Mouse (Mus musculus) cerebellum, adult (tissue): ENCODE results near the gene Arhgap21.
A peak's percentile ranks its signal among the peaks of the same experiment; 100 is the strongest.
"Not testable (repeated sequence)": the region's sequence is repeated elsewhere in the genome, so short reads cannot be mapped to it uniquely, and the experiment has no call there.

ENCODE experiments used
- ATAC-seq: cut with Nextera tagmentation; 2 replicates; pipeline ENCODE4 v1.9.2; 2017; ENCODE audit warnings: mild to moderate bottlenecking, moderate library complexity, mixed read lengths; ENCODE audit not compliant: insufficient number of reproducible peaks, low FRiP score, low TSS enrichment

Gene Arhgap21

DNA sequence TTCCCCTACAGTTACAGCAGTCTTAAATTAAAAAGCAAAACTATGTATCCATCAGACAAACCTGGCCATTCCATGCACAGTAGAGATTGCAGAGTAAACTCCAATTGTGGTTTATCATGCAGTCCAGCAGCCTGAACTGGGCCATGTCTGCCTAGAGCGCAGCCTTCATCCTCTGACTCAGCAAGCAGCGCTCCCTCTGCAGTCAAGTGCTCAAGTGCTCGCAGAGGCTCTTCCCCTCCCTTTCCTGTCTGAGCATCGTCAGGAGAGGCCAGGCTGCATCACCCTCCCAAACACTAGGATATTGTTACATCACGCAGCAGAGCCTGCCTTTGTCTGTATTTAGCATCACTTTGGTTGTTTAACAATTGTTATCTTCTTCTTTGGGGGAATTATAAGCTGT is 25.5 kb downstream of the Arhgap21 start:
- peak; percentile 93 for ATAC-seq

DNA sequence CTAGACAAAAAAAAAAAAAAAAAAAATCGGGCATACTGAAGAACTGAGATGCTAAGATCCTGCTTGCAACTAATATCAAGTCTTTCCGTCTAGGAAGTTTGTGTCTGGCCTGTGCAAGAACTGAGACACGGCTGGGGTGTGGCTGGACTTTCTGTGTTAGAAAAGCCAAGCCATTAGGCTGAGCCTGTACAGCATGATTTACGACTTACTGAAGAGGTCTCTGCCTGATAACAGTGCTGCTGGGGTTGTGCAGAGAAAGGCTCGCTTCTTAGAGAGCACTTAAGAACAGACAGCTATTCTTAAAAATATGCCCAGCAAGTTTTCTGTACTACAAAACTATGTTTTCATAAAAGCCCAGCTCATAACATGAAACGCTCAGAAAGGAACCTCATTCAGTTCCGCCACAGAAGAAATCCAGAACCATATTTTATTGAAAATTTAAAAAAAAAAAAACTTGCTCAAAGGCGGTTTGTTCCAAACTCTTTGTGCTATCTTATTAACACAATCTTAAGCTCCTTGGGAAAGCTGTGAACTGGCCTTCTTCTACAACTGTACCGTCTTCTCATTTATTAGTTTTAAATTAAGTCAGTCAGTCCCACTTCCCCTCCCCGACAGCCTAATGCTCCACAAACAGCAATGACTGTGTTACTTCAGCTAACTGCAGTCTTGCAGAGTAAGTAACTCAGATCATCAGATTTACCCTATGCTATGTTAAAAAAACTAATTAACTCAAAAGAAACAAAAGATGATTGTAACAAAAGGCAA is 26.1 kb downstream of the Arhgap21 start:
- ATAC-seq, result no peak

DNA sequence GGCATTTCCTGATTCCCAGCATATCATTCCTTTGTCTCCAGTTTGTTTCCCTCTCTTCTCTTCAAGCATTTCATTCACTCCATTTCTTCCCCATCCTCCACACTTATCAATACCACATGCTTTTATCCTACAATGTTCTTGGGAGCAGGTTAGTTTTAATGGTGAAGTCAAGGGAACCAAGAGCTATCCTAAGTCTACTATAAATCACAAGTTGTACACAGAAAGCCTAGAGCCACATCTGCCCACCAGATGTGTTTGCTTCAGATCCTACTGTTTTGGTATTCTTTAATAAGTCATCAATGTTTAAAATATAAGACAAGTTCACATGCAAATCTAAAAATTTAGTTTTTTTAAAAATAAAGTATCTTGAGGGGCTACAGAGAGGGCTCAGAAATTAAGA is 27.6 kb downstream of the Arhgap21 start:
- no peak for ATAC-seq

DNA sequence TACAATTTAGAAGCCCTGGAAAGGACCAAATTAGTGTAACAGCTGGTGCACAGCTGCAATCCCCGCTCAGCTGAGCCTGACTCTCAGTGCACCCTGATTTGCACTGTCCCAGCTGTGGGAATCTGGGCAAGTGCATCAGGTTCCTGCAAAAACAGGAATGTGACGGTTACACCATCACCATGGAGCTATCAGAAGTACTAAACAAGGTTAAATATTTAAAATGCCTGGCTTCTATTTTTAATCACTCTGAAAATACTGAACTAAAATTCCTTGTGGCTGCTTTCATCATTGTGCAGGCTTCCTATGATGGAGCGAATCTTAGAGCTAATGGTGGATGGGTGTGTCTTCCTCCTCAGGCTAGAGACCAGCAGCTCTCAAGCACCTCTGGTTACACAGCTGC is 29.3 kb downstream of the Arhgap21 start:
- ATAC-seq, result no peak

DNA sequence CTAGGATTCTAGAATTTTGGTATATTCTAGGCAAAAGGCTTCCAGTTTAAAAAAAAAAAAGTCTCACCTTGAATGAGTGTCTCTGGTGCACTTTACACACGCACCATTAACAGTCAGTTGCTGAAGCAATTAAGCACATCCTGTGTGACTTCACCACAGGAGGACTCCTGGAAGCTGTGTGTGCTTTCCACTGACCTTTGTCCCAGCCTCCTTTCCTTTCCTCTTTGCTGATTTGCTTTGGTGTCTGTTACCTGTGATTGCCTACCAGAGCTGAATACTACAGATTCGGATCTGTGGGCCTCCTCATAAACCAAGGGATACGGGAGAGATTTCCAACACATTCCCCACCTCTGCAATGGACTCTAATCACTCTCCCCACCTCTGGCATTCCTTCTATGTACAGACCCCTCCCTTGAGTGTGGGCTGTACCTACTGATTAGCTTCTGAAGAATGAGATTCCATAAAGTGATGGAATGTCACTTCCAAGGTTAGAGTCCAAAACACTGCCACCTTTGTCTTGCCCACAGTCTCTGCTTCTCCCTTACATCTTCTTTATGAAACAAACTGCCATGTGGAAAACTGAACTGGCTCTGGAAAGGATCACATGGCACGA is 32.0 kb downstream of the Arhgap21 start:
- no peak for ATAC-seq

DNA sequence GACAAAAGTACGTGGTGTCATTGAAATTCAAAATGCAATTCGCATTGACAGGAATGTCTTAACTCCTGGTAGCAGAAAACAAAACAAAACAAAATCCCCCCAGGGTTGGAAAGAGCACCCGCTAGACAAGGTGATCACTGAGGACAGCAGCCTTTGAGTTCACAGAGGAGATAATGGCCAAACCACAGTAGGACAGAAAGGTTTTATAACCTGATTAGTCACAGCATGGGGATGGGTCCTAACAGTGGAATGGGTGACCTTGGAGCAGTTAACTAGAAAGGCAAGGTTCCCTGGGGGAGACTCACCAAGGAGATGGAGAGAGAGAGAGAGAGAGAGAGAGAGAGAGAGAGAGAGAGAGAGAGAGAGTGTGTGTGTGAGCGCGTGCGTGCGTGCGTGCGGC is 34.3 kb downstream of the Arhgap21 start:
- no peak for ATAC-seq

DNA sequence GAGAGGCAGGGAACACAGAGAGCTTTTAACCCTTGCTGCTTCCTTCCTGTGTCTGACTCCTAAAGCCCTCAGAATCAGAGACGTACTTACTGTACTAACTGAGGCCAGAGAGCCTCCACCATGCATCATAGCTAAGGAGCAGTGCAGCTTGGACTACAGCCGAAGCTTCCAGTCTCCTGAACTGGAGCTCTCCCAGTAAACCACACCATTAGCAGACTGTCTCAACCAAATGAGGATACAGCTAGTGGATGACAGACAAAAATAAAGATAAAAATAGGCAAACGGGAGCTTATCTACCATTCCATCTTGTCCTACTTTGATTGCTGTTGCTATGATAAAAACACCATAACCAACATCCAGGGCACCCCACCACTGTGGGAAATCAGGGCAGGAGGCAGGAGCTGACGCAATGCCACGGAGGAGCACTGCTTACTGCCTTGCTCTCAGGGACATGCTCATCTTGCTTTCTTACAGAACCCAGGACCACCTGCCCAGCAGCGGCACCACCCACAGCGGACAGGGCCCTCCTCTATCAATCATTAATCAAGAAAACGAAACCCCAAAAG is 35.9 kb downstream of the Arhgap21 start:
- no peak for ATAC-seq

DNA sequence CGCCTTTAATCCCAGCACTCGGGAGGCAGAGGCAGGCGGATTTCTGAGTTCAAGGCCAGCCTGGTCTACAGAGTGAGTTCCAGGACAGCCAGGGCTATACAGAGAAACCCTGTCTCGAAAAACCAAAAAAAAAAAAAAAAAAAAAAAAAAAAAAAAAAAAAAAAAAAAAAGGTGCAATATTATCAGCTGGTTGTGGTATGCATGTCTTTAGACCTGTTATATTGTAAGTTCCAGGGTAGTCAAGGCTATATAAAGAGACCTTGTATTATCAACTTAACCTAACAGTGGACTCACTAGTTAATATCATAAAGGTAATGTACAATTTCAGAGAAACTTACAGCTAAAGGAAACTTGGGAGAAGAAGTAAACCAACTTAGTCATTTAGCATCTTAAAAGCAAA is 36.9 kb downstream of the Arhgap21 start:
- ATAC-seq, result not testable (repeated sequence)

DNA sequence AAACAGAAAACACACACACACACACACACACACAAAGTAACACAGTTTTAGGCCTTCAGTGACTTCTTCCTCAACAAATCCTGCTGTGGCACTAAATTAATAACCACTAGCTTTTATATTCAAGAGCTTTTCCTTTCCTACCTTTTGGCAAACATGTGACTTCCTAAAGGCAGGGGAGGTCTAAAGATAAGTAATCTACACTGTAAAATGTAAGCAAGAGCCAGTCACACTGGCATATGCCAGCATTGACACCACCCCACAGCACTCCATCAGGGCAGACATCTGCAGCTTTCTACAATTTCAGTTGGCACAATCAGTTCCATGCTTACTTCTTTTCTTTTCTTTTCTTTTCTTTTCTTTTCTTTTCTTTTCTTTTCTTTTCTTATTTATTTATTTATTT is 40.2 kb downstream of the Arhgap21 start:
- no peak for ATAC-seq

DNA sequence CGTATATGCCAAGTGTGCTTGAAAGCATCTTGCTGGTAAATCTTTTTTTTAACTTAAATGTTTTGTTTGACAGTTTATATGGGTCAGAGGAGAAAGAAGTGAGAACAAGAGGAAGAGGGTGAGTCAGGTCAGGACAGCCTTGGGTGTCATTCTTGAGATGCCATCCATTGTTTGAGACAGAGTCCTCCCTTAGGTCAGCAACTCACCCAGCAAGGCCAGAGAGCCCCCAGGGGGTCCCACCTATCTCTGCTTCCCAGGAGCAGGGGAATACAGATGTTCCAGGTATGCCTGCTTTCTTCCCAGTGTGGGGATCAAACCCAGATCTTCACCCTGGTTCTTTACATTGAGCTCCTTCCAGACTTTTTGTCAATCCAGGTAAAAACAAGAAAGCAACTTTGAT is 43.7 kb downstream of the Arhgap21 start:
- ATAC-seq, result no peak

DNA sequence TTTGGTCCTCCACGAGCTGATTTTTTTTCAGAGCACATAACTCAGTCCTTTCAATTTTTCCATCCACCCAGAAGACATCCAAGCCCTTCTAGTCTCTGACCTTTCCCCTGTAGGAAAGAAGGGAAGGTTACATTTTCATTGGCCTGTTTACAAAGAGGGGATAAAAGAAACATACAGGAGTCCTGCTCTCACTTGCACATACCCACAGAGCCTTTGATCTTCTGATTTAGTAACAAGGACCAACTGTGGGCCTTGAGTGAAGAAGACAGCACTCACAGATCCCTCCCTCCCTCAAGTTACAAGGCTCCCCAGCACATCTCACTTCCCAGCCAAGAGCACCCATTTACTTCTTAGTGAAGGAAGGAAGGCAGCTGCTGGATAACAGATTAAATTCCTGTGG is 46.3 kb downstream of the Arhgap21 start:
- no peak for ATAC-seq

DNA sequence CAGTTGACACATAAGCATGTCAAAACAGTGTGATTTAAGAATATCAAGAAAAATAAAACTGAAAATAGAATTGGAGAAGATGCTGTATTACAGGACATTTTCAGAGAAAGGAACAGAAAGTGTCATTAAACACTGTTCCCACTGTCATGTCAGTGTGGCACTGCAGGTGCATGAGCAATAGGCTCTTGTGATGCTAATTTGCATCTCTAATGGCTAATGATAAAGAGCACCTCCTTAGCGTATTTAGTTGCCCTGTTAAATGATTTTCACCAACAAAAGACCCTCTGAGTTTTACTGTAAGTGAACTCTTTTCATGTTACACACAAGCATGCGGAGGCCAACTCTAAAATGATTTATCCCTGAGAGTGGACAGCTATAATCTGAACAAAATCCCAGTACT is 47.1 kb downstream of the Arhgap21 start:
- ATAC-seq, result no peak

DNA sequence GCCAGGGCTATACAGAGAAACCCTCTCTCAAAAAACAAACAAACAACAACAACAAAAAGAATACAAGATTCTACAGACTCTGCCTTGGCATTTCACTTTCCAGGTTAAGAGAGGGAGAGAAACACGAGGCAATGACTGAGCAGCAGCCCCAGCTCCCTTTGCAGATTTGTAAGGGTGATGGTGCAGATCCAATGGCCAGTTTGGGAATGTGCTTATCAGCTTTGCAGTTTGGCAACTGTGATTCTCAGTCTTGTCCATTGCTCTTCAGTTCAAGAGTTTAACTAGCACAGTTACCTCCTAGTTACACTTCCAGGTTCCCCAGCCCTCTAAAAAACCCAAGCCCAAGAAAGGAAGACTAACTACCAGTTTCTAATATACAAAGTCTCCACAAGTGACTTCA is 47.7 kb downstream of the Arhgap21 start:
- no peak for ATAC-seq

DNA sequence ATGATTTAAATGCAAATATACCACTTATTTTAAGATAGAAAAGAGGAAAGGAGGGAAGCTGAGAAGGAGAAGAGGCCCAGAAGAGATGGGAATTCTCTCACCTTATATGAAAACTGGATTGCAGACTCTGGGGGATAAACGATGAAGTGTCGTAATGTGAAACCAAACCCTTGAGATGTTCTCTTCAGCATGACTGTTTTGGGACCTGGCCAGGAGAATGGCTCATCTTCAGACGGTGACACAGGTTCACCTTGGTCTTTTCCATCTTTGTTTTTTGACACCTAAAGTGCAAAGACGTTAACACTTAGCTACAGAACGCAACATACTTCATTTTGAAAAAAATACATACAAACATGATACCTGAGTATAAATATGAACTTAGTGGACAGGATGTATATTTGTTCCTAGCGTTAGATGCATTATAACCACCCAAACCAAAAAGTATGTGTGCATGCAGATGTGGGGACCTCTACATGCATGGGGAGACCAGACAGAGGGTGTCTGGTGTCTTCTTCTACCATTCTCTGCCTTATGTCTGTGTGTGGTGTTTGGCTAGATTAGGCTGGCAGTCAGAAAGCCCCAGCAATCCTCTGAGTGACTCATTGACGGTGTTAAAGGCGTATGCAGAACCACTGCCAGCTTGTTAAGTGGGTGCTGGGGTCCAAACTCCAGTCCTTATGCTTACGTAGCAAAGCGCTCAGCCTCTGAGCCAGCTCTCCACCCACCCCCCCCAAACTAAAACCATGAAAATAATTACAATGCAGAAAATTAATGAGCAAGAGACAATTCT is 54.0 kb downstream of the Arhgap21 start:
- ATAC-seq, result no peak

DNA sequence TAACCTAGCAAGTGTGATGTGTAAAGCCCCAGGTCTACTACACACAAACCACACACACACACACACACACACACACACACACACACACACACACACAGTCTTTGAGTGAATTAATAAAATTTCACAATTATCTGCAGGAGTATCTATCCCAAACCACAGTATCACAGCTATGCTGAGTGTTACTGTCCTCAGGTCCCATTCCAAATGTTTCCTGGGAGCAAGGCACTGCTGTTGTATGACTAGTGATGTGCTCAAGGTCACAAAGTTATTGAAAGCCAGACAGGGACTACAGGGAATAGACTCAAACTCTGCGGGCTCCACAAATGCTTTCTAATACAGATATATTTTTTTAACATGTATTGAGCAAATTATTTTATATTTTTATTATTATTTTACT is 55.7 kb downstream of the Arhgap21 start:
- no peak for ATAC-seq

DNA sequence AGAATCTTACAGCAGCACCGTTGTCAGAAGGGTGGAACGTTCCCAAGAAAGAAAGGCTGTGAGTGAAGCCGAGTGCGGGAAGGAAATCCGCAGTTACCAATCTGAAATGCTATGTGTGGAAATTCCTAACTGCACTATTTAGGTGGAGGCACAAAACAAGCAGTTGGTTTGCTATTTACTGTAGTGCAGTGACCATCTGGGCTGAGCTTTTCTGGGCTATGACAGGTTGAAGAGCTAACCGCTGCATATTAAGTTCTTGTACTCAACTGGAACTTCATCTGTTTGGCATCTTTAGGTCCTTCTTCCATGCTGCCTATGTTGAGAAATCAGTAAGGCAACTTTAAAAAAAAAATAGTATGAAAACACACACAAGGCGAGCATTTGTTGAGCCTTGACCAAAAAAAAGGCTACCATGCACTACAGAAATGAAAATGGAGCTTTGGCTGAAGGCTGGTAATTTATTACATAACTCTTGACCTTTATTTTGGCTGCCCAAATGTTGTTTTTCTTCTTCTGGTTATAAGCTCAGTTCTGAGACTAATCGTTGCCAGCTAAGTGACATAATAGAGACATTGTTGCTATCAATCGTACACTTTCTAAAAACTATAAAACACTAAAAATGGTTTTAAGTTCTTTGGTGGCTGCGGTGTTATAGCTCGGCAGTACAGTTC is 56.2 kb downstream of the Arhgap21 start:
- ATAC-seq, result no peak

DNA sequence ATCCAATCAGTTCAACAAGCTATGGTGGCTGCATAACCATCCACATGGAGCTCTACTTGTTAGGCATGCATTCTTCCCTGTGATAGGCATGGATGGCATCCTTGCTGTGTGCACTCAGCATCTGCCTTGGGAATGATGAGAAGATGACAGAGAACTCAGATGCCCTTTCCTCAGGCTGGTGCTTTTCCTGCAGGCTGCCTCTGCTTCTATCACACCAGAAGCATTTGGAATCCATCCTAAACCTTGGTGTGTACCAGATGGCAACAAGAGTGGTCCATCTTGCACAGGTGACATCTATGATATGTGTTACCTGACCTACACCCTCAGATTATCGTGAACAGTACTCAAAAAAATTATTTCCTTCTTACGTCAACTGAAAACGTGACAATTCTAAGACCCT is 58.2 kb downstream of the Arhgap21 start:
- 0 out of 2 replicates have a peak, but pooled peaks have one; percentile 53 for ATAC-seq

DNA sequence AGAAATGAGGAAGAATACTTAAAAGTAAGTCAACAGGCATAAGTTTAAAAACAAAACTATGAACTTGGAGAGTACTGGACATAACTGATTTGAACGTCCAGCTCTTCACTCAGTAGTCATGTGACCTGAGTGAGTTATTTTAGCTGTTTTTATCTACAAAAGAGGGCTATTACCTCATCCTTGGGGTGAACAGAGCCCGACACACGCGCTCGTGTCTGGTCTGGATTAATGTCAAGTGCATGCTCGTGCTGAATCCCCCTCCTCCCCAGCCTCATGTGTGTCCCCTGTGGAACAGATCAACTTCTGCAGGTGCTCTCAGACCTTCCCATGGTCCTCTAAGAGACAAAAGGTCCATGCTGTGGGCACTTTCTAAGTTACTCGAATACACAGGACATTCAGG is 59.3 kb downstream of the Arhgap21 start:
- ATAC-seq, result no peak

DNA sequence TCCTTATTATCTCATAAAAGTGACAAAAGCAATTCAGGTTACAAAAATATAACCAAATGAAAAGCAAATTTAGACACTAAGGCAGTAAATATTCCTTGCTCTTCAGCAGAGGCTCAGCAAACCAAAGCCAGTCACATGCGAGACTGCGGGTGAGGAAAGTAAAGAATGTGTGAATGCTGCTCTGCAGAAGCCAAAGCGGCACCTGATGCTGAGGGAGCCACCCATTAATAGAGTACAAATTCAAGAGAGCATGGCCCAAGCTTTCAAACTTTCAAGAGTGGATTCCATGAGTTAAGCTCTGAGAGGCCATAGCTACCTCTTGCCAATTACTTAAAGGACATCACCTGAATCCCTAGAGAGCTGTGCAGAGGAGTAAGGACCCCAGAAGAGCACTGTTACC is 61.4 kb downstream of the Arhgap21 start:
- no peak for ATAC-seq

DNA sequence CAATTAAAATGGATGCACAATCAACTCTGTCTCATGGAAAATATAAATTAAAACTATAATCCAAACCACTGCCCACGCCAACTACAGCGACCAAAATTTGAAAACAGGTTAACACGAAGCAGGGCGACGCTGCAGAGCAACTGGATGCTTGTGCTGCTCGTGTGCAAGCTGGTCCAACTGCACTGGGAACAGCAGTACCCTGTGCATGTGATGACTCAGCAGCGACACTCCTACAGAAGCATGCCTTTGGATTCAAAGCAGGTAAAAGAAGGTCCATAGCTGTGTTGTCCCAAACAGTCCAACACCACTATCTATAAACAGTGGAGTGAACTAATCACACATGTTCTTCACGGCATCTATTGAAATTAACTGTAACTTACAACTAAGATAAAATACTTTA is 63.3 kb downstream of the Arhgap21 start:
- ATAC-seq, result no peak
